Mouse (Mus musculus): ENCODE data around the gene Lmf1.

Lmf1 gene

DNA sequence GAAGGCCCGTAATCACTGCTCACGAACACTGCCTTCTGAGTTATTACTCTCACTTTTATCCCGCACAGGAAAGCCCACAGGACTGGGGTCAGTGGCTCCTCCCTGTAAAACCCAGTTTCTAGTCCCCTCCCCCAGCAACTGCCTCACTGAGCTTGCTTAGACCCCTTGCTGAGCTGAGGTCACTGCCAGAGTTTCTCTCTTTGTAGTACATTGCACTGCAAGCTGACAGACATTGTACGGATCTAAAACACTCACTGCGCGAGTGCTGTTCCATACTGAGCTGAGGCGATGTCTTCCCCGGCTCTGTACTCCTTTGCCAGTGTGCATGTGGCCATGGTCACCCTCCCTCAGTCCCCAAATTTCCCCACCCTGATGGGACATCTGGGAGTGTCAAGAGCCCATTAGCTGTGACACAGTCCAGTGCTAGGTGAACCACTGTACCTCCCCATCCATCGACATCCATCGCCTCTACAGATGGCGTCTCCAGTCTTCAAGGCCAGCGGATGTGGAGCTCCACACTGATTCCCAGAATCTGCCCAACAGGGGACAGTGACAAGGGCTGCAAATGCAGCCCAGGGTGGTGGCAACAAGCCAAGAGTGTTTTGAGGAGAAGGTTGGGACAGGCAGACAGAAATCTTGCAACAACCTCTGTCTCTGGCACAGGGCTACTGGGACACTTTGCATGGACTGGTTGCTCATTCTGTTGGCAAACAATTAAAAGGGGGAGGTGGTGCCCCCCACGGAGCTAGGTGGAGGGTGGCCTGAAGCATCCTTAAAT is 64.8 kb downstream of the Lmf1 start:
- DNase-seq (ENCODE audit: low spot score), result no peak

DNA sequence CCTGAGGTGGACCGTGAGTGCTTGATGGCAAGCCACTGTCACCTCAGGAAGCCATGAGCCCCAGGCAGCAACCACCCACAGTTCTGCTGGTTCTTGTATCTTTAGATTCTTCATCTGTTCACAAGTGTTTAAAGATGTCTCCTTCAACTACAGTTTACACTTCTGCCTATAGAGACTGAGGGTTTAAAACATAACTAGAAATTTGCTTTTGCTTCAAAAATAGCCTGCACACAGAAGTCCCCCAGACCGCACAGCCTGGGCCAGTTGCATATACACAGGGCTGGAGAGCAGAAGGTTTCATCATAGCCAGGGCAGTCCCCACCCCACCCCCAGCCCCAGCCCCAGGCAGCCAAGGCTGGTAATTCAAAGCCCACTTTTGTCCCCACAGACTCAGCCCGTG is 65.9 kb downstream of the Lmf1 start:
- DNase-seq (ENCODE audit: low spot score), result no peak

DNA sequence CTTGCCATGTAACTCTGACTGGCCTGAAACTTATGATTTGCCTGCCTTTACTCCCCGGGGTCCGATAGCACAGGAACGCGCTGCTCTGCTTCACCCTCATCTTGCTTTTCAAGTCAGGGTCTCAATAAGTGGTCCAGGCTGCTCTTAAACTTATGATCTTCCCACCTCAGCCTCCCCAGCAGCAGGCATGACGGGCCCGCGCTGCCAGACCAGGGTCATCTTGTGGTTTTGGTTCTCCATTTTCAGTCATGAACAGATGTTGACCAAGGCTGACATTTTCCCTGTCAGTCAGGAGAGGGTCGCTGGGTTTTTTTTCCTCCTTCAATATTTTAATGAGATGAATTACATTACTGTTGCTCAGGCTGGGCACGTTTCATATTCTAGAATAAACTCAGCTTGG is 66.8 kb downstream of the Lmf1 start:
- DNase-seq (ENCODE audit: low spot score), result no peak

DNA sequence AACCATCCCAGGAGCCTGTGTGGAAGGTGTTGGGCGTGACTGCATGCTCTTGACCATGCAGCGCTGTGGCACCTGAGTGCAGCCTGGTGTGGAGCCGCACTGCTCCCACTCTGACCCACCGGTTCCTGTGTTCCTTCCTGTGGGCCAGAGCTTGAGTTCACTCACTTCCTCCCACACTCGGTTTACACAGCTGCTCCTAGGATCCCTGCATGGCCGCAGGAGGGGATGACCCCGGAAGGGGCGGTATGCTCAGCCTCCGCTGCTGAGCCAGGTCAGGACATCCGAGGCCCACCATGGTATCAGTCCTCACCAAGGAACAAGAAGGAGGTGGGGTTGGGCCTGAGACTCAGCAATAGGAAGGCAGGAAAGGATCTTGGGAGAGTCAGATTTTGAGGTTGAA is 69.0 kb downstream of the Lmf1 start:
- DNase-seq (ENCODE audit: low spot score), result no peak

DNA sequence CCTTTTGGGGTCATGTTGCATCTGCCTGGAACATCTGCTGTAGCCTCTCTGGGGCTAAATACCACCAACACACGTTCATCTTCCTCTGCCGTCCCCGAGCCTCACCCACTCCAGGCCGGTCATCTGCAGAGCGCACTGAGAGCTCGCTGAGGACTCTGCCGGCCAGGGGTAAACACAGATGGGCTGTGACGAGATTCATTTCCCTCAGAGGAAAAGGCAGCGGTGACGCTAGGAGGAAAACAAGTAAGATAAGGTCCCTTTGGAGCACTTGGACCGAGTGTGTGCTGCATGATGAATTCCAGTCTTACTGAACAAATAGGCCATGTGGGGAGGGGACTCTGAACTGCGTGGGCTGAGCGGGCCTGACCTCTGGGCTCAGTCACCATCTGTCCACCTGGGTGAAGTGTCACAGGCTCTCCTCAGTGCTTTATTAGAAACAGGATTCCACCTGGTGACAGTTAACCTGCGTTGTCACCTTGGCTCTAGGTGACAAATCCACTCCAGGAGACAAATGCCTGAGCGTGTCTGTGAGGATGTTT is 69.9 kb downstream of the Lmf1 start:
- DNase-seq (ENCODE audit: low spot score), result no peak

DNA sequence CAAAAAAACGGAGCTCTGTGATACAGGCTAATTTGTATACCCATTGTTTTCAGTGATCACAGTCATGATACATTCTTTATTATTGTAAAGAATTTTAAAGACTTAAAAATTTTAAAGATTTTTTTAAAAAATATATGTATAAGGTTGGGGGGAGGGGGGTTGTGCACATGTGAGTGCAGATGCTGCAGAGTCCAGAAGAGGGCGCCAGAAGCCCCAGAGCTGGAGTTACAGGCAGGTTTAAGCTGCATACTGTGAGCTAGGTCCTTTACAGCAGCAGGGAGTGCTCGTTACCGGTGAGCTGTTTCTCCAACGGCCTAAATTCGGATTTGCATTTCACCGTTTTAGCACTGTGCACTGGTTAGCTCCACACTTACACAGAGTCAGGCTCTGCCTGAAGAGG is 71.8 kb downstream of the Lmf1 start:
- DNase-seq (ENCODE audit: low spot score), result no peak

DNA sequence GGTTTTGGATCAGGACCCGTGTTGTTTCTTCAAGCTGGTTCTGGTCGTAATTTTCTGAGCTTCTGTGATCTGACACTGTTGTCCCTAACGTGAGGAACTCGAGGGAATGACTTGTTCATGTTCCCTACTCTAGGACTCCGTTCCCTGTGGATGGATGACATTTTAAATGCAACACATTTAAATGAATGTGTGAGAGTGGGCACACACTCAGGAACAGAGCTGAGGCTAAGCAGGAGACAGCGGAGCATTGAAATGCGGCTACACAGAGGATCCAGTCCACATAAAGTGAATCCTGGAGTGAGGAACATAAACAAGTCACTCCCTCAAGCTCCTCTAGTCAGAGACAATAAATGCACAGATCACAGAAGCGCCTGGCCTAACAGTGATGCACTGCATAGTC is 73.4 kb downstream of the Lmf1 start:
- no peak for DNase-seq (ENCODE audit: low spot score)

DNA sequence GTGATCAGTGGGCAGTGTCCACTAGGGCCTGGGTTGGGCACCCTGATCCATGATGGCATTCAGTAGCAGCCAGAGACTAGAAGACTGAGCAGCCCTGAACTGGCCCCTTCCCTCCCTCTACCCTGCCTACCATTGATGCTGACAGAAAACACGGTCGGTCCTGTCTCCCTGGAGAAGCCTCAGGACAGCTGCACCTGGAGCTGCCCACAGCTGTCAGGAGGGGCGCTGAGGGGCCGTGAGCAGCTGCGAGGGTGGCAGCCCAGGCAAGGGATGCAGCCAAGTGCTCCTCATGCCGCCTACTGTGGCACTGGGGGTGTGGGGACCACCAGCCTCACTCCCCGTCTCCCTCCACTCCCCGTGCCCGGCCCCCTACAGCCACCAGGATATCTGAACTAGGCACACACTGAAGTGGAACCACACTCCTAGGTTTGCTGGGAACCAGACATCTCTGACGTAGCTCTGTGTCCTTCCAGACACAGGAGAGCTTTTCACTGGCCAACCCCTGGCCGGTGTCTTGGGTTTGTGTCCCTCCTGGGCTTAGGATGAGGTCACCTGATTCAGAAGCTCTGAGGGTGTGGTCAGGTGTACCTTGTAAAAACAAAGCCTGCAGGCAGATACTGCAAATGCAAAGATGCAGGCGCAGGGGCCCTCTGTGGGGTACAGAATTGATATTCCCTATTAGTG is 77.4 kb downstream of the Lmf1 start:
- no peak for DNase-seq (ENCODE audit: low spot score)

DNA sequence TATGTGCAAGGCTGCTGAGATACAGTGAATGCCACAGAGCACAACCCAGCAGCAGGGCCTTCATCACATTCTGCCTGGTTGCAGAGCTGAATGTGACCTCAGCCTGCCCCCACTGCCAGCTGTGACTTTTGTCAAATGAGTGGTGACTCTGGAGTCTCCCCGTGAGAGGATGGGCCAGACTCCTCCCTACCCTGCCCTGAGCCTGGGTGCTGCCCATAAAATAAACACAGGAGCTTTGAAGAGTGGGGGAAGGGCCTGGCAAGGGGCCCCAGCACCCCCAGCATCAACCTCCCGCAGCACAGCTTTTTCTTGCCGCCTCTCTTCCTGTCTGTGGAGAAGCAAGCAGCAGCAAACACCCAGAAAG is 77.9 kb downstream of the Lmf1 start:
- no peak for DNase-seq (ENCODE audit: low spot score)

DNA sequence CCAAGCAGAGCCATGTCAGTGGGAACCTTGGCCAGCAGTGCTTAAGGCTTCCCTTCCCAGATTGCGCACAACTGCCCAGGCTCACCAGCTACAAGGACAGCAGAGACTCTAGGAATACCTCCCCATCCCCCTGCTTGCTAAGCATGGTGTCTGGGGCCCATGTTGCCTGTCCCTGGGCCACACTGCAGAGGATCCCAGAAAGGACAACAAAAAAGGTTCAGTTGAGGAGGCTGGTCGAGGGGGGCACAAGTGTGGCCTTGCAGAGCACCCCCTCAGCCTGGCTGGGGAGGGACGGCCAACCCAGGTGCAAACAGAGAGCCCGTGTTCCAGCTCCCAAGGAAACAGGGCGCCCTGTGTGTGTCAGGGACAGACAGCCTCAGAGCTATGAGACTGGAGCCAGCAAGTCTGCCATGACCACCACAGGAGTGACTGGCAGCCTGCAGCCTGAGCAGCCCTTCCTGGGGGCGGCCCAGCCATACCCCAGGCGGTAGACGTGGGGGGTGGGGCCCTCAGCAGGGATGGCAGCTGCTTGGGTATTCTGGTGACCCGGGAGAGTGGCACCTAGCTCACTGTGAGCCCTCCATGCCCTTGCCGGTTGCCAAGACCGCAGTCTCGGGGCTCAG is 84.4 kb downstream of the Lmf1 start:
- DNase-seq (ENCODE audit: low spot score), result no peak

DNA sequence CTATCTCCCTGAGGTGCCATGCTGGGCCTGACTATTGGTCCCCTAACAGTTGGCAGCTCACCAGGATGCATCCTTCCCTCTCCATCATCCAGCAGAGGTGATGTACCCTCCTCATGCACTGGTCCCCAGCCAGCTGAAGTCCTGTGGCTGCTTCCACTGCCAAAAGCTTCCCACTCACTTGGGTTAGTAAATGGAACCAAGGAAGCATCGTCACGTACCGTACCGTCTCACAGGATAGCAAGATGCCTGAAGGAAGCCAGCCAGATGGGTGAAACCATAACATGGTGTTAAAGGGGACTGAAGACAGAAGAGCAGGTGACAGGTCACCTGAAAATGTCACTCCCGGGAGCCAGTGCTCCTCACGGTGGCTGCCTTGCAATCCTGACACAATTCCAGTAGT is 86.6 kb downstream of the Lmf1 start:
- no peak for DNase-seq (ENCODE audit: low spot score)

DNA sequence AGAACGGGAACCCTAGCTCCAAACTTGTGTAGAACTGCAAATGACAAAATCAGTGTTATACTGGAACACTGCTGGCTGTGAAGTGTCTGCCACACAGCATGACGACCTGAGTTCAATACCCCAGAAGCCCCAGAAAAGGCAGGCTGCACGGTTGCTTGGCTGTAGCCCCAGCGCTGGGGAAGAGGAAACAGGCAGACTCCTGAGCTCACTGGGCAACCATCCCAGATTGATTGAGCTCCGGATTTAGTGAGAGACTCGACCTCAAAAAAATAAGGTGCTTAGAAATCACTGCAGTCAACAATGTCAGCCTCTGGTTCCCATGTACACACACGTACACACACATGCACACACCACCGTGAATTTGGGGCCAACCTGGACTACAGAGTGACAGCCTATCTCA is 87.0 kb downstream of the Lmf1 start:
- no peak for DNase-seq (ENCODE audit: low spot score)

DNA sequence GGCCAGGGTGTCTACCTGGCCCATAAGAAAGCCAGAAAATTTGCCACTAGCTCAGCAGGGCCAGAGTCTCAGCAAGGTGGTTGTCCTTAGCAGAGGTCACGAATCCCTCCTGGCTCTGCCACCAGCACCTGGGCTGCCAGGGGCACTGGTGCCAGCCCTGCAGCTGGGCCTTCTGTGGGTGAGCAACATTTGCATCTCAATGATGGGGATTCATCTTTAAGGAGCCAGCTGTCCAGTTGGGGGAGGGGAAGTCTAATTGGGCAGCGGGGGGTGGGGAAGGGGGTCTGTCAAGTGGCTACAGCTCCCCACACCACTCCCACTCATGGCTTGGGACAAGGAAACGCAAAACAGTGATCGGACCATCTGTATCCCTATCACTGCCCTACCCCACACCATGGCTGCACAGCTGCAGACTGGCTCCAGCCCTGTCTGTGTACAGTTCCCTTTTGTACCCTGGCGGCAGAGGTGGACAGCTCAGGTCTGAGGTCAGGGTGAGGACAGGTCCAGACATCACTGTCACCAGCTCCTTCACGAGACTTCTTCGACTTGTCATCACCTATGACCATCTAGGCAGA is 89.7 kb downstream of the Lmf1 start:
- no peak for DNase-seq (ENCODE audit: low spot score)

DNA sequence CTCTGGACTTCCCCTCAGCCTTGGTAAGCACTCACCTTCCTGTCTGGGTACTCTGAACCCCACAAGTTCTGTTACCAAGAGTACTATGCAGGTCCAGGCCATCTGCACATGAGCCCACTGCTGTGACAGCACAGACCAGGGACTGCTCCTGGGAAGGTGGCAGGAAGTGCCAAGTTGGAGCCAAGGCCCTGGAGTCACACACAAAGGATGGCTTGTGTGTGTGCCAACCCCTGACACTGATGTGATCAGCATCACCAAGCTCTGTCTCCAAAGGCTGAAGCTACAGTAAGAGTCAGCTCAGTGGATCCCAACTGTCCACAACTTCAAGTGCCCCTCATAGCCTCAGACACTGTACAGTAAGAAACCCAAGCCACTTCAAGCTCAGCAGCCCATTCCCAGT is 94.1 kb downstream of the Lmf1 start:
- no peak for DNase-seq (ENCODE audit: low spot score)

DNA sequence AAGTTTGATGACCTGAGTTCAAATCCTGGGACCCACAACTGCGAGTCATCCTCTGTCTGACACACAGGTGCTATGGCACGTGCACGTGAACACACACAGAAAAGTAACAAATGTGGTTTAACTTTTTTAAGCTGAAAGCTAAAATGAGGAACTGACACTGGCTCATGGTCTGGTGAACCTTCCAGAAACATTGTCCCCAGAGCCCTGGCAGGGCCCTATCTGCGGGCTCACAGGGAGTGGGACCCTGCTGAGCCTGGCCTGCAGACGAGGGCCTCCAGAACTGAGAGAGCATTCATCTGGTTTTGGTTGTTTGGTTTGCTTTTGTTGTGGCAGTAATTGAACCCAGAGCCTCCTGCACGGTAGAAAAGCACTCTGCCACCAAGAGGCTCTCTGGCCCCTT is 99.1 kb downstream of the Lmf1 start:
- no peak for DNase-seq (ENCODE audit: low spot score)

DNA sequence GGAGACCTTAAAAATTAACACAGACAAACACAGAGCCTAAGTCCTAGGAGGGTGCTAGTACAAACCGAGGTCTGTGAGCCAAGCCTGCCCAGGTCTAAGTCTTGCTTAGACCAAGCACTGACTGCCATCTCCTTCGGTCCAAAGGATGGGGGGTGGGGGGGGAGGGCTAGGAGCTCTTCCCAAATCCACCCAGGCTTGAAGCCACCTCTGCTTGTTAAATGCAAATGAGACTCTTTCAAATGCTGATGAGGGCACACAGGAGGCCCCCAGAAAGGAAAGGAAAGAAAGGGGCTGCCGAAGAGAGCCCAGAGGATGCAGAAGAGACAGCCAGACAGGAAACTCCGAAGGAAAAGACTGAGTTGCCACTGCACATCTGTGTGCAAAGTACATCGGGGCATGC is 100.9 kb downstream of the Lmf1 start:
- DNase-seq (ENCODE audit: low spot score), result no peak

DNA sequence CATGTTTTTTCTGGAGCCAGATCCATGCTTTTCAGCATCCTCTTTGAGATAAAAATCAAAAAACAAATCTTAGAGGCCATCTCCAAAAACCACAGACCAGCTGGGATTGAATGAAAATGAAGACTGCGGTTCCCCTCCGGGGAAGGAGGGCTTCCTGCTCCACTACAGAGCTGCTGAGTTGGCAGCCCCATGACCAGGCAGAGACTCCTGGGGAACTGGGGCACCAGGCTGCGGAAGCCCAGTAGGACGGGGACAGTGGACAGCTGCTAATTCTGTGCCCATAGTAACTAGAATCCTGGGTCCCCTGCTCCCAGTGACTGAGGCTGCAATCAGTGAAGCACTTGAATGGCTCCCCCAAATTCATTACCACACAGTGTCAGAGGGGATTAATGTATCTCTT is 102.8 kb downstream of the Lmf1 start:
- DNase-seq (ENCODE audit: low spot score), result no peak

DNA sequence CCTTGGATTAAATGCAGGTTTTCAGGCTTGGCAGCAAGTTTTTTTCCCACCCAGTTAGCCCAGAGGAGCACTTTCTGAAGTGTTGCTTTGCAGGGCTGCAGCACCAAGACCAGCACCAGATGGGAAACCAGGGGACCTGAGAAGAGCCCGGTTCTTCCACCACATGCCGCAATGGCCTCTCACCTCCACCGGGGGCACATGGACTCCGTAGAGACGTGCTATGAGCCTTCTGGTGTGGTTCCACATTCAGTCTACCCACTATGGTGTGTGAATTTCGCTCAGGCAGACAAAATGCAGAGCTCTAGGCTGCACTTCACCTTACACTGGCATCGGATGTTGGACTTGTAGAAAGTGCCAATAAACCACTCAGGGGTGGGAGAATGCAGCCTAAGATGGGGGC is 107.4 kb downstream of the Lmf1 start:
- no peak for DNase-seq (ENCODE audit: low spot score)

DNA sequence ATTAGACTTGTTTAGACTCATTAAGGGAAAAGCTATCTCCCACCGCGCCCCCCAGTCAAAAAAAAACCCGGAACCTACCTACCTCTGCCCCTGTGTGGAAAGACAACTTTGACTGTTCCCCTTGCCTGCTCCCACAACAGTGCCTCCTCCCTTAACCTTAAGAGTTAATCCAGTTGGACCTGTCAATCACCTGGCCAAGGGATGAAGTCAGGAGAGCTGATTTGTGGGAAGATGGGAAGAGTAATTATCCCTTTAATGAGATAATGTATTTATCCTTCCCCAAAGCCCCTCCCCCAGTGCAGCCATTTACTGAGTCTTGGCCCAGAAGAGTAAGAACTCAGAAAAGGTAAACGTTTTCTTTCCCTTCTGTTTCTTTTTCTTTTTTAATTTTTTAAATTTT is 110.0 kb downstream of the Lmf1 start:
- no peak for DNase-seq (ENCODE audit: low spot score)

DNA sequence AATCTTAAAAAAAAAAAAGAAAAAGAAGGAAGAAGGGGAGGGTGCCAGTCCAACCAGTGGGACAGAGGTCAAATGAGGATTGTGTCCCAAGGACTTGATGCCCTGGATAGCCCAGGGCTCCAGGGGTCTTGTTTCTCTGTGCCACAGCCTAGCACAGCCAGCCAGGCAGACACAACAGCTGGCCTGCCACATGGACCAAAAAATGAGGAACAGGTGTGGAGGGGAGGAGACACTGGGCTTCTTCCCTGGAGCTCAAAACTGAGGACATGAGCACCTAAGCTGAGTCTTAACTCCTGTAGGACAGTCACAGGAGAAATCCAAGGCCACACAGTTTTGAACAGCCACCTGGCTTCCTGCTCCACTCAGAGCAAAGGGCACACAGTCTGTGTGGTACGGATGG is 117.4 kb downstream of the Lmf1 start:
- no peak for DNase-seq (ENCODE audit: low spot score)

DNA sequence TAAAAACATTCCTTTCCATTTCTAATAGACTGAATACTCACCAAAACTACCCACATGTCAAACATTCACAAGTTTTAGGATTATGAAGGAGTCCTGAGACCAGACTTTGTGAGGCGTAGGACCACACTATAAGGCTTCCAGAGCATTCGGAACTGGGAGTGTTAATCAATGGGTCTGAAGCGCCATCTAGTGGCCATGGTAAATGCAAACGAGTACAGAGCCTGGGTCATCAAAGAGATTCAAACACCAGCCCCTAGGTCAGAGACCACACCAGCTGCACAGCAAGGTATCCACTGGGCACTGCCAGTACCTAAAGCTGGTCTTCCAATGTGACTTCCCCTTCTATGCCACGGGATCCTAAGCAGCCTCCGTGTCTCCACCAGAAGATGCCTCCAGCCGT is 119.6 kb downstream of the Lmf1 start:
- peak; percentile 50 for DNase-seq (ENCODE audit: low spot score)

DNA sequence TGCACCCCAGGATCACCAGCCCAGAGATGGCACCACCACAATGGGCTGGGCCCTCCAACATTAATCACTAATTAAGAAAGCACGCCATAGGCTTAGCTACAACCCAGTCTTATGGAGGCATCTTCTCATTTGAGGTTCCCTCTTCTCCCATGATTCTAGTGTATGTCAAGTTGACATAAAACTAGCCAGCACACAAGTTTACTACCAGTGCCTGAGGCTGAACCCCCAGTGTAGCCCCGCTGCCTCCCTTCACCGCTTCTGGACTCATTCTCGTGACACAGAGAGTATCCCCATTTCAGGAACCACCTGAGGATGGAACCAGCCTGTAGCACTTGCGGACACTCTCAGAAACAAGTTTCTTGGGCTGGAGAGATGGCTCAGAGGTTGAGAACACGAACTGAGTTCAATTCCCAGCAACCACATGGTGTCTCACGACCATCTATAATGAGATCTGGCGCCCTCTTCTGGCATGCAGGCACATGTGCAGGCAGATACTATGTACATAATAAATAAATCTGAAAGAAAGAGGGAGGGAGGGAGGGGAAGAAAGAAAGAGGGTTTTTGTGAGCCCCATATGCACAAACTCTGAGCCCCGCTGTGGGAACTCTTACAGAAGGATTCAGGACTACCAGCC is 122.1 kb downstream of the Lmf1 start:
- no peak for DNase-seq (ENCODE audit: low spot score)

DNA sequence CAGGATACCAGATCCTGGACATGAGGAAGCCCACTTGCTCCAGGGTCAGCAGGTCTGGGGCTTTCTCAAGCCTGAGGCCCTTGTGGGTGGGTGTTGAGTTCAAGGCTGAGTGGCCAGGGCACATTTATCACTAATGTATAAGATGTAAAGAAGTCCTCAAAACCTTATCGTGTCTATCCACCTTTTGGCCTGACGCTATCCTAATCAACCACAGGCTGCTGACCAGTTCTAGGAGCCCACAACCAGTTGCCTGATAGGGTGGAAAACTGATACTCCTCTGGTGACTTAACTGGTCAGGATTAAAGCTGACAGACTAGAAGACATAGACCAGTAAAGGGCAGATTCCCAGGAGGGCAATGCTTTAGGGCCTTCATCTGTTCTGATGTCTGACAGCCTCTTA is 131.1 kb downstream of the Lmf1 start:
- no peak for DNase-seq (ENCODE audit: low spot score)
